ENCODE assay signal across 9 mouse cellular contexts in the genomic region with DNA sequence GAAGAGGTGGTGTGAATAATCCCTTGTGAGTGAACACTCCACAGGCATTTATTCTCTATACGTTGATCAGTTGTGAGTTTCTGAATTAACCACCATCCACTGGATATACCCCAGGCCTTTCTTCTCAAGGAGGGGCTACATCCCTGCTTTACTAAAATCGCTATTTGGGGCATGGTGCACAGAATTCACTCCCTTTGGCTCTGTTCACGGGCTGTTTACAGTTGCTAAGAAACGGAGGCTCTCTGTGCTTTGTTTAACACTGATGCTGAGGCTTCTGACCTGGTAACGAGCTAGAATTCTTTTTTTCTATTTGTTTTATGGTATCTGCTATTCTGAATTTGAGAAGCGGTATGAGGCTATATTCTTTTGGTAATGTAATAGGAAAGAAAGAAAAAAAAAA. TPM values are rescaled to one million over a fixed set of nuclear protein-coding genes. Genes with fewer than 3 reads are reported as not detected.
DNase-seq lines count a peak whose midpoint lies in the region; ATAC-seq and TF ChIP-seq lines count a peak whose summit lies in the region.
"Had no signal": no experiment of that assay in that cellular context is flagged by ENCODE, and none has a peak within 500 bp of the region (broad histone marks: within the 10 kb centered on the region; RNA-seq: fewer than 3 reads in every experiment).

No protein-coding gene starts in this region.

- H3K27ac ChIP-seq in heart, embryonic 12.5 days (ENCODE audit: poor library complexity, severe bottlenecking), result peak overlapping the region; percentile 89
- peak overlapping the region; percentile 12; the same call in 1 of the 2 replicates for H3K27ac ChIP-seq in stomach, embryonic 16.5 days (ENCODE audit: low read length)
- H3K27ac ChIP-seq in stomach, postnatal 0 days (replicated peaks), result no peak overlapping the region
- peak overlapping the region; percentile 80 for H3K27ac ChIP-seq in hindbrain, embryonic 16.5 days (ENCODE audit: low read depth, low read length)
- H3K27ac ChIP-seq in kidney, embryonic 15.5 days, result no peak overlapping the region
- H3K27ac ChIP-seq: lung, embryonic 15.5 days; stomach, embryonic 15.5 days had no signal

- no peak for TF ChIP-seq EP300 in stomach, postnatal 0 days (optimal IDR thresholded peaks at IDR 0.05)

- H3K36me3 ChIP-seq in heart, embryonic 12.5 days, result no peaks in the 10 kb centered on the region
- H3K36me3 ChIP-seq in stomach, embryonic 16.5 days (ENCODE audit: control insufficient read depth, insufficient read depth, low read length), result no peaks in the 10 kb centered on the region
- H3K36me3 ChIP-seq in stomach, postnatal 0 days (ENCODE audit: control insufficient read depth, insufficient read depth, low read length), result no peaks in the 10 kb centered on the region
- H3K36me3 ChIP-seq in hindbrain, embryonic 16.5 days (ENCODE audit: control insufficient read depth, insufficient read depth, low read length), result 0 out of 2 replicates have a peak, but pooled peaks cover 2% of the 10 kb centered on the region
- H3K36me3 ChIP-seq in kidney, embryonic 15.5 days, result no peaks in the 10 kb centered on the region
- H3K36me3 ChIP-seq: lung, embryonic 15.5 days; stomach, embryonic 15.5 days had no signal

- H3K27me3 ChIP-seq in heart, embryonic 12.5 days (replicated peaks), result no peaks in the 10 kb centered on the region
- no peaks in the 10 kb centered on the region for H3K27me3 ChIP-seq in stomach, embryonic 16.5 days (ENCODE audit: control insufficient read depth, insufficient read depth, low read length)
- H3K27me3 ChIP-seq in stomach, postnatal 0 days (ENCODE audit: control insufficient read depth, insufficient read depth, low read length), result no peaks in the 10 kb centered on the region
- H3K27me3 ChIP-seq in hindbrain, embryonic 16.5 days (replicated peaks; ENCODE audit: control insufficient read depth, insufficient read depth, low read length), result no peaks in the 10 kb centered on the region
- H3K27me3 ChIP-seq in kidney, embryonic 15.5 days, result no peaks in the 10 kb centered on the region
- H3K27me3 ChIP-seq: lung, embryonic 15.5 days; stomach, embryonic 15.5 days had no signal

- H3K4me1 ChIP-seq in heart, embryonic 12.5 days (replicated peaks), result peaks cover 32% of the 10 kb centered on the region
- no peaks in the 10 kb centered on the region for H3K4me1 ChIP-seq in stomach, embryonic 16.5 days (ENCODE audit: control insufficient read depth, insufficient read depth, low read length)
- no peaks in the 10 kb centered on the region for H3K4me1 ChIP-seq in stomach, postnatal 0 days (replicated peaks; ENCODE audit: control insufficient read depth, insufficient read depth)
- H3K4me1 ChIP-seq in hindbrain, embryonic 16.5 days (ENCODE audit: control insufficient read depth, insufficient read depth, low read depth, low read length), result peaks cover 18% of the 10 kb centered on the region
- H3K4me1 ChIP-seq in kidney, embryonic 15.5 days, result peaks cover 7% of the 10 kb centered on the region
- H3K4me1 ChIP-seq: lung, embryonic 15.5 days had no signal

- H3K4me3 ChIP-seq in heart, embryonic 12.5 days, result no peak overlapping the region
- no peak overlapping the region for H3K4me3 ChIP-seq in stomach, embryonic 16.5 days (replicated peaks; ENCODE audit: low read length)
- no peak overlapping the region for H3K4me3 ChIP-seq in stomach, postnatal 0 days (ENCODE audit: low read depth, low read length)
- H3K4me3 ChIP-seq in hindbrain, embryonic 16.5 days (ENCODE audit: low read length), result no peak overlapping the region
- H3K4me3 ChIP-seq in kidney, embryonic 15.5 days (replicated peaks), result no peak overlapping the region
- H3K4me3 ChIP-seq: lung, embryonic 15.5 days; stomach, embryonic 15.5 days had no signal

- no peak for DNase-seq in heart, postnatal 25 days (ENCODE audit: low spot score)
- no peak for DNase-seq in stomach, postnatal 0 days (ENCODE audit: low spot score)
- no peak for DNase-seq in c-Kit-positive CD71-positive TER-119-positive erythroid progenitor cells, embryonic 14.5 days (ENCODE audit: low spot score)

- H3K9ac ChIP-seq in heart, embryonic 12.5 days, result no peak overlapping the region
- no peak overlapping the region for H3K9ac ChIP-seq in stomach, embryonic 16.5 days (ENCODE audit: low read length)
- no peak overlapping the region for H3K9ac ChIP-seq in stomach, postnatal 0 days (ENCODE audit: low read length)
- no peak overlapping the region; the same call in 1 of the 2 replicates for H3K9ac ChIP-seq in hindbrain, embryonic 16.5 days (ENCODE audit: low read depth, low read length)
- no peak overlapping the region for H3K9ac ChIP-seq in kidney, embryonic 15.5 days
- H3K9ac ChIP-seq: lung, embryonic 15.5 days; stomach, embryonic 15.5 days had no signal

- intact Hi-C loops in heart, postnatal 25 days (cut with DNase I), result loop anchor here (5.0 kb wide), 1 partner anchor 224 kb away; a partner anchor contains a TSS

- 49% methylated on average over 6 of the region's 6 CpGs for WGBS in heart, embryonic 12.5 days
- WGBS in stomach, embryonic 16.5 days, result 55% methylated on average over 6 of the region's 6 CpGs
- WGBS in stomach, postnatal 0 days, result 47% methylated on average over 6 of the region's 6 CpGs
- WGBS in hindbrain, embryonic 16.5 days, result 16% methylated on average over 6 of the region's 6 CpGs
- WGBS in kidney, embryonic 15.5 days, result 59% methylated on average over 6 of the region's 6 CpGs

- no peaks in the 10 kb centered on the region for H3K9me3 ChIP-seq in heart, embryonic 12.5 days (replicated peaks)
- H3K9me3 ChIP-seq in stomach, embryonic 16.5 days (replicated peaks; ENCODE audit: control insufficient read depth, low read length), result no peaks in the 10 kb centered on the region
- H3K9me3 ChIP-seq in stomach, postnatal 0 days (ENCODE audit: control insufficient read depth, low read length), result no peaks in the 10 kb centered on the region
- no peaks in the 10 kb centered on the region for H3K9me3 ChIP-seq in hindbrain, embryonic 16.5 days (ENCODE audit: control insufficient read depth, low read length)
- no peaks in the 10 kb centered on the region for H3K9me3 ChIP-seq in kidney, embryonic 15.5 days (replicated peaks)
- H3K9me3 ChIP-seq: lung, embryonic 15.5 days; stomach, embryonic 15.5 days had no signal

- H3K4me2 ChIP-seq in heart, embryonic 12.5 days, result no peak overlapping the region
- H3K4me2 ChIP-seq in stomach, embryonic 16.5 days (ENCODE audit: low read depth, low read length), result no peak overlapping the region
- H3K4me2 ChIP-seq in stomach, postnatal 0 days (replicated peaks; ENCODE audit: low read depth), result no peak overlapping the region
- H3K4me2 ChIP-seq in hindbrain, embryonic 16.5 days (ENCODE audit: low read length), result no peak overlapping the region
- no peak overlapping the region for H3K4me2 ChIP-seq in kidney, embryonic 15.5 days
- H3K4me2 ChIP-seq: lung, embryonic 15.5 days; stomach, embryonic 15.5 days had no signal

- ATAC-seq in heart, embryonic 12.5 days (ENCODE audit: insufficient number of reproducible peaks, low FRiP score), result no peak
- no peak for ATAC-seq in stomach, embryonic 16.5 days (ENCODE audit: insufficient read depth, low FRiP score)
- no peak for ATAC-seq in stomach, postnatal 0 days (ENCODE audit: low FRiP score, low TSS enrichment)
- peak; percentile 68 for ATAC-seq in hindbrain, embryonic 16.5 days
- ATAC-seq in kidney, embryonic 15.5 days (replicated peaks; ENCODE audit: low FRiP score), result no peak

- no peak for TF ChIP-seq CTCF in stomach, postnatal 0 days (IDR thresholded peaks at IDR 0.05; ENCODE audit: low read depth)

RNA-seq across cellular contexts. Expression of a gene that starts 52.7 kb away (rescaled TPM):
- polyA plus RNA-seq in heart, embryonic 12.5 days (2016; fragmentation: Nextera tagmentation; extraction: Ambion mirVana), result 13.8 and 14.6 TPM in 2 replicates
- total RNA-seq in heart, postnatal 25 days (2021), result 10 to 100 TPM; 10.1 to 10.6 TPM
- polyA plus RNA-seq in stomach, embryonic 16.5 days (2015; fragmentation: Nextera tagmentation; extraction: Ambion mirVana), result 33.2 and 37.1 TPM in 2 replicates
- polyA plus RNA-seq in stomach, postnatal 0 days (2015; fragmentation: Nextera tagmentation; extraction: Ambion mirVana), result 18.7 and 21.3 TPM in 2 replicates
- 134 and 137 TPM in 2 replicates for polyA plus RNA-seq in hindbrain, embryonic 16.5 days (2015; fragmentation: Nextera tagmentation; extraction: Ambion mirVana)
- polyA plus RNA-seq in kidney, embryonic 15.5 days (2015; fragmentation: Nextera tagmentation; extraction: Ambion mirVana), result 19.8 and 20.9 TPM in 2 replicates

Comparison
In these comparisons a context has a peak if more than half of its experiments do, and no peak if none do; other contexts are left out.
1. H3K27ac ChIP-seq: peak in heart, embryonic 12.5 days (single experiment), stomach, embryonic 16.5 days (single experiment) and hindbrain, embryonic 16.5 days (single experiment); none in stomach, postnatal 0 days (single experiment) and kidney, embryonic 15.5 days (single experiment).